Mouse (Mus musculus) cerebral cortex, adult 2 months (tissue): ENCODE measurements around the gene Gm27027.

Source experiments
- WGBS: fragments of 180-500 bp; shearing (Covaris S2); methylation state at CpG from one replicate; pipeline ENCODE4 v1.1.7; 2018; 5-methylcytosine and 5-hydroxymethylcytosine counted together

The Gm27027 gene

GRCm38 (mm10) chr2:93928866-93929265 is 67.3 kb downstream of the Gm27027 start:
- 71% methylated on average over 10 of the region's 10 CpGs for WGBS

GRCm38 (mm10) chr2:93927701-93928437 is 68.3 kb downstream of the Gm27027 start:
- WGBS = 50% methylated on average over 13 of the region's 13 CpGs

GRCm38 (mm10) chr2:93926141-93926540 is 70.0 kb downstream of the Gm27027 start:
- WGBS = 96% methylated on average over 8 of the region's 8 CpGs

GRCm38 (mm10) chr2:93919093-93919492 is 77.1 kb downstream of the Gm27027 start:
- WGBS = 91% methylated on average over 3 of the region's 3 CpGs

GRCm38 (mm10) chr2:93913552-93913951 is 82.6 kb downstream of the Gm27027 start:
- WGBS = 99% methylated on average over 2 of the region's 2 CpGs

- WGBS = 44% methylated on average over 10 of the region's 10 CpGs
Measured at GRCm38 (mm10) chr2:93911942-93912341, 84.2 kb downstream of the Gm27027 start.

- 42% methylated on average over 5 of the region's 5 CpGs for WGBS
Measured at GRCm38 (mm10) chr2:93909716-93910115, 86.4 kb downstream of the Gm27027 start.

- WGBS = 55% methylated on average over 9 of the region's 9 CpGs
Measured at GRCm38 (mm10) chr2:93907519-93908294, 88.4 kb downstream of the Gm27027 start.
